14 mouse cellular contexts compared by ENCODE assay signal in genomic region chr2:148492108-148492507, GRCm38 (mm10). TPM values are rescaled to one million over a fixed set of nuclear protein-coding genes. Genes with fewer than 3 reads are reported as not detected.
DNase-seq lines count a peak whose midpoint lies in the region; ATAC-seq and TF ChIP-seq lines count a peak whose summit lies in the region.
"Had no signal": no experiment of that assay in that cellular context is flagged by ENCODE, and none has a peak within 500 bp of the region (broad histone marks: within the 10 kb centered on the region; RNA-seq: fewer than 3 reads in every experiment).

No protein-coding gene starts in this region.

- H3K4me3 ChIP-seq in gastrocnemius, adult 2 months: no peak overlapping the region
- H3K4me3 ChIP-seq in lung, embryonic 14.5 days (ENCODE audit: low read depth, low read length): no peak overlapping the region
- H3K4me3 ChIP-seq in lung, adult 2 months (replicated peaks; ENCODE audit: extremely low read depth, low read depth, low read length): no peak overlapping the region
- H3K4me3 ChIP-seq in lung, embryonic 16.5 days (ENCODE audit: low read length): no peak overlapping the region
- H3K4me3 ChIP-seq: intestine, embryonic 15.5 days had no signal

- intact Hi-C loops in gastrocnemius, adult 2 months (cut with DNase I): no loop called here
- intact Hi-C loops in gastrocnemius, postnatal 36 days (cut with DNase I): no loop called here

- DNase-seq in gastrocnemius, adult 2 months: peak; percentile 29
- no peak for DNase-seq in gastrocnemius, postnatal 36 days
- peak; percentile 31 for DNase-seq in lung, embryonic 14.5 days
- no peak for DNase-seq in lung, adult 2 months
- DNase-seq in yolk sac, embryonic 10.5 days (ENCODE audit: low spot score): peak; percentile 27
- DNase-seq in right cerebral cortex, adult 18-20 months: no peak
- DNase-seq: cerebellum, adult 9-11 months; layer of hippocampus, postnatal 36 days; thymus, adult 2 months had no signal

- H3K4me1 ChIP-seq in lung, embryonic 14.5 days (ENCODE audit: insufficient read depth): no peaks in the 10 kb centered on the region
- peaks cover 25% of the 10 kb centered on the region for H3K4me1 ChIP-seq in lung, adult 2 months (ENCODE audit: control insufficient read depth, insufficient read depth, low read length)
- peaks cover 11% of the 10 kb centered on the region for H3K4me1 ChIP-seq in lung, embryonic 16.5 days (replicated peaks; ENCODE audit: control insufficient read depth, insufficient read depth, low read length)

- H3K36me3 ChIP-seq in lung, embryonic 14.5 days (ENCODE audit: insufficient read depth): no peaks in the 10 kb centered on the region
- H3K36me3 ChIP-seq in lung, embryonic 16.5 days (ENCODE audit: control insufficient read depth, insufficient read depth, low read length): no peaks in the 10 kb centered on the region
- H3K36me3 ChIP-seq: intestine, embryonic 15.5 days had no signal

- ATAC-seq in lung, embryonic 14.5 days (ENCODE audit: insufficient read depth): no peak; the same call in 1 of the 2 replicates
- peak; percentile 53 for ATAC-seq in lung, embryonic 16.5 days (ENCODE audit: low read depth)
- no peak for ATAC-seq in erythroblast, adult 5-6 weeks (replicated peaks; ENCODE audit: low FRiP score, poor library complexity, severe bottlenecking)
- ATAC-seq: CD4-positive, CD25-positive, alpha-beta regulatory T cell, adult 4 months; intestine, embryonic 15.5 days had no signal

- H3K4me2 ChIP-seq in lung, embryonic 14.5 days: no peak overlapping the region
- no peak overlapping the region for H3K4me2 ChIP-seq in lung, embryonic 16.5 days (ENCODE audit: low read depth, low read length)
- H3K4me2 ChIP-seq: intestine, embryonic 15.5 days had no signal

- no peak for TF ChIP-seq CTCF in gastrocnemius, adult 2 months (IDR thresholded peaks at IDR 0.05)
- no peak for TF ChIP-seq CTCF in lung, embryonic 14.5 days (IDR thresholded peaks at IDR 0.05; ENCODE audit: low read depth)
- no peak for TF ChIP-seq CTCF in lung, adult 2 months (IDR thresholded peaks at IDR 0.05; ENCODE audit: insufficient read depth, low read length)

- no peak overlapping the region for H3K27ac ChIP-seq in gastrocnemius, adult 2 months
- no peak overlapping the region for H3K27ac ChIP-seq in lung, embryonic 14.5 days (ENCODE audit: low read depth)
- peak overlapping the region; percentile 16; the same call in 1 of the 2 replicates for H3K27ac ChIP-seq in lung, embryonic 16.5 days (ENCODE audit: low read length)
- H3K27ac ChIP-seq: intestine, embryonic 15.5 days had no signal

- H3K9me3 ChIP-seq in lung, embryonic 14.5 days (ENCODE audit: low read depth, low read length): no peaks in the 10 kb centered on the region
- no peaks in the 10 kb centered on the region for H3K9me3 ChIP-seq in lung, embryonic 16.5 days (ENCODE audit: control insufficient read depth, low read length)
- H3K9me3 ChIP-seq: intestine, embryonic 15.5 days had no signal

- H3K27me3 ChIP-seq in lung, embryonic 14.5 days (ENCODE audit: insufficient read depth, low read length): no peaks in the 10 kb centered on the region
- H3K27me3 ChIP-seq in lung, embryonic 16.5 days (ENCODE audit: control insufficient read depth, insufficient read depth, low read depth, low read length): no peaks in the 10 kb centered on the region
- H3K27me3 ChIP-seq: intestine, embryonic 15.5 days; Patski had no signal

- no peak for TF ChIP-seq POLR2A in lung, adult 2 months (IDR thresholded peaks at IDR 0.05; ENCODE audit: borderline replicate concordance, extremely low read depth, low read depth, low read length)

- no peak overlapping the region for H3K9ac ChIP-seq in lung, embryonic 14.5 days
- H3K9ac ChIP-seq in lung, embryonic 16.5 days (ENCODE audit: low read length): no peak overlapping the region
- H3K9ac ChIP-seq: intestine, embryonic 15.5 days had no signal

- WGBS in lung, embryonic 14.5 days: 27% methylated on average over 4 of the region's 4 CpGs
- 11% methylated on average over 4 of the region's 4 CpGs for WGBS in lung, adult 2 months
- 25% methylated on average over 4 of the region's 4 CpGs for WGBS in lung, embryonic 16.5 days

RNA-seq across cellular contexts. Expression of gene Cd93, which starts 48.7 kb away (rescaled TPM):
- total RNA-seq in gastrocnemius, adult 2 months (2021): 10 to 100 TPM; 12.6 to 16.5 TPM
- 10 to 100 TPM; 16.7 to 20.5 TPM for total RNA-seq in gastrocnemius, postnatal 36 days (2021)
- 33.7 and 34.4 TPM in 2 replicates for polyA plus RNA-seq in lung, embryonic 14.5 days (2014; fragmentation: Nextera tagmentation; extraction: Ambion mirVana)
- polyA plus RNA-seq in lung, adult 2 months (2012; rRNA removed): 81.8 and 82.1 TPM in 2 replicates
- polyA plus RNA-seq in lung, embryonic 16.5 days (2015; fragmentation: Nextera tagmentation; extraction: Ambion mirVana): 38.3 and 40.2 TPM in 2 replicates
- 8.8 and 14.2 TPM in 2 replicates for total RNA-seq in erythroblast, adult 5-6 weeks (2015; ENCODE audit: low replicate concordance)
- total RNA-seq in erythroblast, adult 5-6 weeks (2017; ENCODE audit: low replicate concordance): 9.1 and 9.4 TPM in 2 replicates

Comparison
In these comparisons a context has a peak if more than half of its experiments do, and no peak if none do; other contexts are left out.
1. DNase-seq: peak in gastrocnemius, adult 2 months (single experiment), lung, embryonic 14.5 days (single experiment) and yolk sac, embryonic 10.5 days (single experiment); none in gastrocnemius, postnatal 36 days (0 of 2), lung, adult 2 months (single experiment) and right cerebral cortex, adult 18-20 months (single experiment).